Mouse (Mus musculus): Measurements from ENCODE around the gene Ifnz.
"Not testable (repeated sequence)": the region's sequence is repeated elsewhere in the genome, so short reads cannot be mapped to it uniquely, and the experiment has no call there.

DNA sequence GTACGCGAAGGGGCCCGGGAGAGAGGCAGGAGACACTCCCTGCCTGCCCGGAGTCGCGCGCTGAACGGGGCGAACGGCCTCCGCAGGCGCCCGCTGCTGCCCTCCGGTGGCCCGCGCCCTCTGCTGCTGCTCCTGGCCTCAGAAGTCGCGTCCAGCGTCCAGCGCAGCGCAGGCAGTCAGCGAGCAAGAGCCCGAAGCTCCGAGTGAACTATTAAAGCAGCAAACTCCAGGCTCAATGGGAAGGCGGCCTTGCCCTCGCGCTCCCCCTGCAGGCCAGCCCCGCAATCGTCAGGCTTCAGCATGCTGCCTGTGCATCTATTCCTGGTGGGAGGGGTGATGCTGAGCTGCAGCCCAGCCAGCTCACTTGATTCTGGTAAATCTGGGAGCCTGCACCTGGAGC is 21.0 kb downstream of the Ifnz start, which contains the start of gene Gm13287:
- TF ChIP-seq POLR2A (IDR thresholded peaks at IDR 0.05; ENCODE audit: low read depth, low read length); CTCF (IDR thresholded peaks at IDR 0.05; ENCODE audit: extremely low read depth, insufficient read length, insufficient replicate concordance, low read depth, low read length): not testable (repeated sequence)
